Mouse (Mus musculus): Measurements from ENCODE around the gene Mks1. TPM values are rescaled to one million over a fixed set of nuclear protein-coding genes. Genes with fewer than 3 reads are reported as not detected.
A peak's percentile ranks its signal among the peaks of the same experiment; 100 is the strongest.
"Not testable (repeated sequence)": the region's sequence is repeated elsewhere in the genome, so short reads cannot be mapped to it uniquely, and the experiment has no call there.

Mks1 gene
- total RNA-seq (2015) (2.8 and 4.8 TPM in 2 replicates), total RNA-seq (2017) (2.6 and 5.0 TPM in 2 replicates)

DNA sequence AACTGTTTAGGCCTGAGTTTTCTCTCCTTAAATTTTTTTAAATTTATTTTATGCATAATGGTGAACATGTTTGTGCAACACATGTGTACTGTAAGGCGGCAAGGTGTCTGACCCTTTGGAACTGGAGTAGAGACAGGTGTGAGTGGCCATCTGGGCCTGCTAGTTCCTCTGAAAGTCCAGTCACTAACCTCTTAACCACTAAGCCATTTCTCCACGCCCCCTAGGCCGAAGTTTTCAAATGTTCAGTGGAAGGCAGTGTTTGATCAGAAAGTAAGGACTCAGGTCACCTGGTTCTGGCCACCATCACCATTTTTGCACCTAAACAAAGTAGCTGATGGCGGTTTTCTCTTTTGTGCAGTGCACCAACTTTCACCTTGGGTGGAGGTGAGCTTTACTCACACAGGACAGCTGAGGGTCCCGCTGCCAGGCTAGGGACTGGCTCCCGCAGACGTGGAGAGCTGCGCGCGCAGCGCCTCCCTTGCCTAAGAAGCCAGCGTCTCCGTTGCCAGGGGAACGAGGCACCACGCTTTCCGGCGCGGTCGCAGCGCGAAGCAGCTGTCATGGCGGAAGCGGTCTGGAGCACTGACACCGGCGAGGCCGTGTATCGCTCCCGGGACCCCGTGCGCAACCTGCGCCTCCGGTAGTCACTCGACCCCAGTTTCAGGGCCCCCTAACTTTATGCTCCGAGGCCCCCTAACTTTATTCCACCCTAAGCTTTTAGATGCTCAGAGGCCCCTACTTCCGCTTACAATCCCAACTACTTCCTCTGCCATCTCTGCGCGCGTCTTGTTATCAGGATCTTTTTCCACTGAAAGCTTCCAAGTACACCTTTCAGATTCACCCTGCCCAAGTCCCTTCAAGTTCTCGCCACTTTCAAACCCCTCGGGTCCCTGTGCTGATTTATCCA lies at the start of gene Mks1:
Mks1 (plus strand) TSS at position 526 of the 907 bp plus-strand sequence.
- peak; percentile 99 for ATAC-seq (ENCODE audit: poor library complexity, severe bottlenecking)

DNA sequence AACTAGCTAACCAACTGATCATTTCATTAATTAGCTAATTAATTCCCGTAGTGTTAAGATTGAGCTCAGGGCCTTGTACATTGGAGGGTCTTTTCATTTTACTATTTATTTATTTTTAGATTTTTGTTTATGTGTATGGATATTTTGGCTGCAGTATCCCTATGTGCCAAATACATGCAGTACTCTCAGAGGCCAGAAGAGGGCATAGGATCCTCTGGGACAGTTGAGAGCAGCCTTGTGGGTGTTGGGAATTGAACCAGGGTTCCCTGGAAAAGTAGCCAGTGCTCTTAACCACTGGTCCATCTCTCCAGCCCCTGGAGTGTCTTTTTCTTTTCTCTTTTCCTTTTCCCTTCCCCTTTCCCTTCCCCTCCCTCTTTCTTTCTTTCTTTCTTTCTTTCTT lies 47.6 kb upstream of the Mks1 start:
- ATAC-seq (ENCODE audit: poor library complexity, severe bottlenecking) = no peak

DNA sequence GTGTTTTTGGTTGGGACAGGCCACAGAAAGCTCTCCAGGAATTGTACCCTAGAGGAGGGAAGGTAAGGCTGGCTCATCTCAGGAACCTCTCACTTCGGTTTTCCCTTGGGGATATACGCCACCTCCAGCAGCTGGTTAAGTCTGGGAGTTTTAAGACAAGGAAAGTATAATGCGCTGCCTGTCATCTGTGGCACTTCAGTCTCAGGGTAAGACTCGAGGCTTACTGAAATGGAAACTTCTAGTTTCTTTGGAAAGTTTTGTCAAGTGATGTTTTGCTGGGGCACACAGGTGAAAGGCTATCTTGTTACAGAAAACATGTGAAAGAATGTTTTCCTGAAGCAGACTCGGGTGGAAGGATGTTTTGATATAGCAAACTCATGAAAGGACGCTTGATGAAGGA lies 45.6 kb upstream of the Mks1 start:
- ATAC-seq (ENCODE audit: poor library complexity, severe bottlenecking) = no peak

DNA sequence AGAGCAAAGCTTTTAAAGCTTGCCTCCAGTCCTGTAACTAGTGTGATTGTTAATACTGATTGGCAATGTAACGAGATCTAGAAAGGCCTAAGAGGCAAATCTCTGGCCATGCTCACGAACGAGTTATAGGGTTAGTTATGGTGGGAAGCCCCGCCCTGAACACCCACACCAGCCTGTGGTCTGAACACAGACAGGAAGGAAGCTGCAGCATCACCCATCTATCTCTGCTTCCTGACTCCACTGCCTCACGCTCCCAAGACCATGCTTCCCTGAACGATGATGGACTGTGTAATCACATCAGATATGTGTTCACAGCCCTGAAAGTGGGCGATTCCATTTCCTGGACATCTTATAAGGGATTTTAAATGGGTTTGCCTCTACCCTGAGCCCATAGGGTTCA lies 44.8 kb upstream of the Mks1 start:
- peak; percentile 77 for ATAC-seq (ENCODE audit: poor library complexity, severe bottlenecking)

DNA sequence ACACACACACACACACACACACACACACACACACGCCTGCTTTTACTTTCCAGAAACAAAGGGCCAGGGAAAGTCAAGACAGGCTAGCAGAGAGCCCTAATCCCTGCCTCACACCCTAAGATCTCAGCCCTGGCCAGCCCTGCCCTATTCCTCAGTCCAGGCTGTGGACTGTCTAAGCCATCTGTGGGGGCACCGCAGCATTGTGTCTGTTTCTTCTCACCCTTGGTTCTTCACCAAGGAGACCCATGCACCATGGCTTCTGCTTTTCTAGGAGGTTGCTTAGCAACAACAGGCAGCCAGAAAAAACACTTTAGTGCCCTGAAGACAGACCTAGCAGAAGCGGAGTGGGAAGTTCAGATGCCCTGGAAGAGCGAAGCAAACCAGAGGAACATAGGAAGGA lies 41.6 kb upstream of the Mks1 start:
- ATAC-seq (ENCODE audit: poor library complexity, severe bottlenecking) = peak; percentile 62

DNA sequence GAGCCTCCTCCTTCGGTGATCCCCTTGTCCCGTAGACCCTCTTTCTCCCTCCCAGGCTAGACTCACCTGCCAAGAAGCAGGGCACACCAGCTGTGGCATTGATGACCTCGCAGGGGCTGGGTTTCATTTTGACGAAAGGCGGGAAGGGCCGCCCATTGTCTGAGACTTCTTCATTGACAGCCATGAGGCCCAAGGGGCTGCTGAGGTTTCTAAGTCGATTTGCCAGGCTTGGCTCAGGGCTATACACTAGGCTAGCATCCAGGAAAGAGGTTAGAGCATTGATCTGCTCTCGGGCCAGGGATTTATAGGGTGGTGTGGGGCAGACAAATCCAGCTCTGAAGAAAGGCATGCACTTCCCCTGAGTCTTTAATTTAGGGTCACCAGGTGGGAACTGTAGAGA lies 38.2 kb upstream of the Mks1 start:
- no peak for ATAC-seq (ENCODE audit: poor library complexity, severe bottlenecking)

DNA sequence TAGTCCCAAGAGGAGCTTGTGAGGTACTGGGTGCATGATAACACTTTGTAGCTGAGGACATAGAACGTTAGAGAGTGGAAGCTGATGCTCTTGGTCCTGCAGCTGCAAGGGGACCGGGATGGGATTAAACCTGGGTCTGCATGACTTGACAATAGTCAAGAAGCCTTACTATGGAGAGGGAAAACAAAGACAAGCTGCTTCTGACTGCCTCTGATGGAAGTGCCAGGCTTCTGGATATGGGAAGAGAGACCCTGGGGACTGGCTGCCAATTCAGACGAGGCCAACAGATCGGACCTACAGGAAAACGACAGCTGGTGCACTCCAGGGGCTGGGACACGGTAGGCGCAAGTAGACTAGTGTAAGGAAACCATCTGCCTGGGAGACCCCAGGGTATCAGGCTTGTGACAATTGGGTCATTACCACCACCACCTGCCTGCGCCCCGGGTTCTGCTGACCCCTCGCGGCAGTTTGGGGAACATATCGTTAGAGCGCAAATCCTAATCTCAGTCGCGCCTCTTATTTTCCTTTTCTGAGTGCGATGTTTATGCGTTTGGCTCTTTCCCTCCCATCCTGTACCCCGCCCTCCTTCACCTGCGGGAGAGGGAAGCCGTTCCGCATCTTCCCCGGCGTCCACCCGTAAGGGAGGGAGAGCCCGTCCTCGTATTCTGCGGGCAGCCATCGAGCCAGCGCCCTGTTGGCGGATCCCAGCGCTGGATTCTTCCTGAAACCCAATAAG lies 36.1 kb upstream of the Mks1 start:
- ATAC-seq (ENCODE audit: poor library complexity, severe bottlenecking) = peak; percentile 74

DNA sequence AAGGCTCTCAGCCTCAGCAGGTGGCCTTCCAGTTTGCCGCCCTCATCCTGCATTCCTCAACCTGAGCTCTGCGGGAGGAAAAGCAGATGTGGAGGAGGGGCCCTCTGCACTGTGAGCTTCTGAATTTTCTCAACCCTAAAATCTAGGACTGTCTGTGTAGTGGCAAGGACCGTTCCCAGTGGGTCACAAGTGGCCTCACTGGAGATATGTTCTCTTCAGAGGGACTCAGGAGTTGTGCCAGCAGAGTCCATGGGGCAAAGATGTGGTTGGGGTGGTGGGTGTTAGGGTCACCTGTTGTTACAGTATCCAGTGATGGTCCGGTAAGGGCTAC lies 35.6 kb upstream of the Mks1 start:
- no peak for ATAC-seq (ENCODE audit: poor library complexity, severe bottlenecking)

DNA sequence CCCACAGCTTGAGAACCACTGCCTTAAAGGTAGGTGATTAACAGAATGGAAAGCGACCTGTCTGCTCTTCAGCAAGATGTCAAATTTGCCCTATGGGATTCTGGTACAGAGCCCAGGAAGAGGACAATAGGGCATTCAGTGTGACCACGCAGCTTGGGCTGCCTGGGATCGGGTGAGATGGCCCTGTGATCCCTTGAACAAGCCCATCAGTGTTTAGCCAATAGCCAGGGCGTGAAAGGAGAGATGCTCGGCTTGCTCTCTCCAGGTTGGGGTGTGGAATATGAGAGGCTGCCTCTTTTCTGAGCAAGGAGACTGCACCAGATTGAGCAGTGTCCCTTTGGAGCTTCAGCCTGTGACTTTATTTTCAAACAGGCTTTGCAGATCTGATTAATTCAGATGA lies 31.5 kb upstream of the Mks1 start:
- no peak for ATAC-seq (ENCODE audit: poor library complexity, severe bottlenecking)

DNA sequence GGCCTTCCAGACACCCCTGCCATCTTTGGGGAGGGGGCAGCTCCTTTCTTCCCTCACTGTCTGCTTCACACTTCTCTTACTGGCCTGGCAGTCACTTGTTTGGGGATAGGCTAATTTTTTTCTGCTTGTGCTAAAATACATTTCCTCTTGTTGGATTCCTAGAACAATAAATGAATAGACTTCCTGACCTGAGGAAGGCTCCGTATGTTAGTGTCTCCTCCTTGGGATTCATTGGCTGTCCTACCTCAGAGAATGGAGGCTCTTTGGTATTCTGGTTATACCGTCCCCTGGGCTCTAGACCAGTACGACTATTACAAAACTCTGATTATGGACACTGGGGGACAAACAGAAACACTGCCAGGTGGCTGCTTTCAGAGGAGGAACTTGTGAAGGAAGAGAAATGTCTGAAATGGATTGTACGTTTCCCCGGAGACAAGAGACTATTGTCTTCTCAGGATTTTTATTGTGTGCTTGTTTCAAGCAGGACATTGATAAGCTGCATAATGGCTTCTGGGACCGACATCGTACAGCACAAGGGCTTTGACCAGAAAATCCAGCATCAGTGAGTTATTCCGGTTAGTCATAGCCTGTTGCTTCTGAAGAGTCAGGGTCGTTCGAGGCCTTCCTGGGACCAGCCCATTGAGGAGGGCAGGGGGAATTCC lies 24.6 kb upstream of the Mks1 start, which contains the start of gene Lpo:
Lpo (minus strand) TSS at position 51 of the 662 bp plus-strand sequence.
- no peak for ATAC-seq (ENCODE audit: poor library complexity, severe bottlenecking)

DNA sequence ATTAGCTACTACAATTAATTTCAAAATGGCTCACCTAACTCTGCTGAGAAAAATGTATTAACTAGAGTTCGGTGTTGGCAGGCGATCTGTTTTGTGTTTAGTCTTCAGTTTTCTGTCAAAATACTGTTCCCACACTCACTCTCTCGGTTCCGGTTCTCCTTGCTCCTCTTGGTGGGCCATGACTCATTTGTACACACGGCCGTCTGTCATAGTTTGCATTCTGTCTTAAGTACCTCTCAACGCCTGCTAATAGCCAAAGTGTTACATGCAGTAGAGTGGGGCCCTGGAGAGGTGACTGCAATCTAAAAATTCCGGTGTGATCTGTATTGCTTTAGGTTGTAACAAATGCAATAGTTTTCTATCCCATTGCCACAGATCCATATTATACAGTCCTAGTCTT lies 12.3 kb upstream of the Mks1 start:
- no peak for ATAC-seq (ENCODE audit: poor library complexity, severe bottlenecking)

DNA sequence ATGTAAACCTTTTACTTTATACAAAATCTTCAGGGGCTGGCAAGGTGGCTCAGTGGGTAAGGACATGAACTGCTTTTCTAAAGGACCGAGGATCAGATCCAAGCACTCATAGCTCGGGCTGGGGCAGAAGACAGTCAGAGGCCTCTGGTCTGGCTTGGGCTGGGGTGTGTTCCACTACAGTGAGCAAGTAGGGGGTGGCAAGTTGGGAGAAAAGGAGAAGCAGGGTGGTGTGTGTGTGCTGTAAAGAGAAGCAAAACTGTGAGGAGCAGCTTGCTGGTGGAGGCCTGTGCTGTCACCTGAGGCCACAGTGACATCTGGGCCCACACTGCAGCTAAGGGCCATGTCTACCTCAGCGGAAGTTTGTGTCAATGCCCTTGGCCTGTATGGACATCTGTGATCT lies 11.6 kb upstream of the Mks1 start:
- no peak for ATAC-seq (ENCODE audit: poor library complexity, severe bottlenecking)

DNA sequence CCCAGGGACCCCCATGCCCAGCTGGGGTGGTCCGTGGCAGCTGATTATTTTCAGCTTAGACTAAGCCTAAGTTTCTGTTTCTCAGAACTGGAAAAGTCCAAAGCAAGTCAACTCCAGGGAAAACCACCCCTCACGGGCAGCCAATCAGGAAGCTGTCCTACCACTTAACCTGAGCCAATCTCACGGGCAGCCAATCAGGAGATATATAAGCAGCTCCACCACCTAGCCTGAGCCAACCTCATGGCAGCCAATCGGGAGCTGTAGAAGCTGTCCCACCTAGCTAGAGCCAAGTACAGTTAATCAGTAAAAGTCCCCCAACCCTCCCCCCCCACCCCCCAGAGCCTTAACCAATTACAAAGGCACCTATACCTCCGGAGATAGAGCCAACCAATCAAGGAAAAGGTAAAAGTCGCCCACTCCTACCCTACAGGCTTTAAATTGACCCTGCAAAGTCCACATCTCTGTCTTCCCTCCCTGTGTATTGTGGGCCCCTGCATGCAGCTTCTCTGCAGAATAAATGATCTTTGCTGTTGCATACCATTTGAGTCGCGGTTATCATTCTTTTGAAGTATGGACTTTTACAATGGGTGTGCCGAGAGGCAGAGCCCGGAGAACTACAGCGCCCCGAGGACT lies 5.9 kb upstream of the Mks1 start:
- ATAC-seq (ENCODE audit: poor library complexity, severe bottlenecking) = no peak

DNA sequence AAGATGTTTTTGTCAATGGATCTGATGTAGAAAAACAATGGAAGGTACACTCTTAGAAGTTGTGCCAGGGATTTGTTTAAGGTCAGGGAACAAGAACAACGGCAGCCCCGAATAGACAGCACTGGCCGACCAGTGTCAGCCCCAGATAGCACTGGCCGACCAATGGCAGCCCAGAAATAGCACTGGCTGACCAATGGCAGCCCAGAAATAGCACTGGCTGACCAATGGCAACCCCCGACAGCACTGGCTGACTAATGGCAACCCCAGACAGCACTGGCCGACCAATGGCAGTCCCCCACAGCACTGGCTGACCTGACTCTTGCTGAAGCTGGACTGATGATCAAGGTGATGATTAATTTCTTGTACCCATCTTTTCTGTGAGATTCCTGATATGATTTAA lies 5.1 kb upstream of the Mks1 start:
- no peak for ATAC-seq (ENCODE audit: poor library complexity, severe bottlenecking)

DNA sequence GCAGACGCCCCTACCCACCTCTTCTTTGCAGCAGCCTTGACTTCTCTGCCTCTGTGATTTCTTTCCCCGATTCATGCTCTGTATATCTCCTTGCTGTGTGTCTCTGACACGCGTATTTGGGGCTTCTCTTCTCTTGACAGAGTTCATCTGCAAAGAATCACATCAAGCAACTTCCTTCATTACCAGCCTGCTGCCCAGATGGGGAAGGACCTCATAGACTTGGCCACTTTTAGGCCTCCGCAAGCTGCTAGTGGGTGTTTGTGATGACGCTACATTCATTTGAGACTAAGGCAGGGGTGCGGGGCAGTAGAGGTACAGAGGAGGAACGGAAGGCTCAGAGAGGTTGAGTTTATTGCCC lies 561 bp downstream of the Mks1 start:
- no peak for ATAC-seq (ENCODE audit: poor library complexity, severe bottlenecking)

DNA sequence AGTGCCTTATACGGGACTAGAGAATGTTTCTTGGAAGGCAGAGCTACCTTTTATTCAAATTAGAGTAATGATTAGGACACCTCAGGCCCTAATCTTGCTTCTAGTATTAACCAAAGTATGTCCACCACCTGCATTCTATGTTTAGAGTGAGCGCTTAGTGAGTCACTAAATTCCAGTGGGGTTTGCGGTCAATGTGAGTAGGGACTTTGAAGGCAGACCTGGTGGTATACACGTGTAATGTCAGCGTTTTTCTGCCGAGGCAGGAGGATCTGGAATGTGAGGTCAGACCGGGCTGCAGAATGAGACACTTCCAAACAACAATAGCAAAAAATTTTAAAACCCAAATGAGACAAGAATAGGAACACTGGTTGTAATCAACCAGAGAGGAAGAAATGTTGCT lies 1.5 kb downstream of the Mks1 start:
- no peak for ATAC-seq (ENCODE audit: poor library complexity, severe bottlenecking)

DNA sequence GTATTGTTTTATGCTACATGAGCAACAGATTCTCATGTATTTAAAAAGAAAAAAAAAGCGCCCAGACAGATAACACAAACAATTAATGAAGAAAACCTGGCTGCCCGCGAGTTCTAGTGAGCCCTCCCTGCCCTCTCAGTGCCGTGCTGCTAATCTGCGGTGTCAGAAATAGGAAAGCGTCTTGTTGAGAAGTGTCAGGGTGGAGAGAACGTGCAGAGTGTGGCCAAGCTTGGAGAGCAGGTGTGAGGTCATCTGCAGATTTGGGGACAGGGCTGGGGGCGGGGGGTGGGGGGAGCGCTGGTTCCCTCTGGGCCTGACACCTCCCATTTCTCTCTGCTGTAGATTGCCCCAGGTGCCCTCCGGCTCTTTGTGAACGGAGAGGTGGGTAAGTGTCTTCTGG lies 6.3 kb downstream of the Mks1 start:
- ATAC-seq (ENCODE audit: poor library complexity, severe bottlenecking) = no peak

DNA sequence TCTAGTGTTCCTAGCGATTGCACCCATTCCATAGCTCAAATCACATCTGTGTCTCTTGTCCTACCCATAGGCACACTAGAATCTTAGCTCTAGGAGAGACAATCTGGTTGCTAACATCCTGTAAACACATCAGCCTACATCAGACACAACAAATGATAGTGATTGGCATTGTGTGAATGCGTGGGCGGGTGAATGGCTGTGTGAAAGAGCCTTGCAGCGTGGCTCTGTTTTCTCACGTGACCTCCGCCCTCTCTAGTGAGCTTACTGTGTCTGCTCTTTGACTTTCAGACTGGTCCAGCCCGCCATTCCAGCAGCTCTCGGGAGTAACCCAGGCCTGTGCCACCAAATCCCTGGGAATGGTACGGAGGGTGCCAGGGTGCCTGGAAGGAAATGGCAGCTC lies 7.4 kb downstream of the Mks1 start:
- ATAC-seq (ENCODE audit: poor library complexity, severe bottlenecking) = no peak

DNA sequence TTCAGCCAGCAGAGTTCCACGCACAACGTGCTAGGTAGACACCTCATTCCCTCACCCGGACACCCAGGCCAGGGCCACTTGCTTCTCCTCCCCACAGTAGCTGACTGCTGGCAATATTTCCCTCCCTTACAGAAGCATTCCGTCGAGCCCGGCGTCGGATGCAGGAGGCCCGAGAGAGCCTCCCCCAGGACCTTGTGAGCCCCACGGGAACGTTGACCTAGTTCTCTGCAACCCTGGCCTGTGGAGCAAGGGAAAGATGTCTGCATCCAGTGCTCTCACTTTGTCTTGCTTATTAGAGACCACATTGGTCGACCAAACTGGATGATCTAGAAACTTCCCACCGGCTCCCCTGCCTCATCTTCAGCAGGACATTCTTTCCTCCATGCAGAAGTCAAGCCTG lies 9.8 kb downstream of the Mks1 start:
- ATAC-seq (ENCODE audit: poor library complexity, severe bottlenecking) = no peak

DNA sequence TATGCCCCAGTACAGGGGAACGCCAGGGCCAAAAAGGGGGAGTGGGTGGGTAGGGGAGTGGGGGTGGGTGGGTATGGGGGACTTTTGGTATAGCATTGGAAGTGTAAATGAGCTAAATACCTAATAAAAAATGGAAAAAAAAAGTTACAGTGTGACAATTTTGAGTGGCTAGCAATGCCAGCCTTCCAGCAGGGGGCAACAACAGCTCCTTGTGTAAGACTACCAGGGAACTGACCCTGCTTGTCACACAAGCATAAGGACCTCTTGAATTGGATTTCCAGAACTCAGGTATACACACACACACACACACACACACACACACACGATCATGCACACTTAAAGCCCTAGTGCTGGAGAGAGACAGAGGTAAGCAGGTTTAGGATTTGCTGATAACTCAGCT lies 13.9 kb downstream of the Mks1 start:
- not testable (repeated sequence) for ATAC-seq (ENCODE audit: poor library complexity, severe bottlenecking)

DNA sequence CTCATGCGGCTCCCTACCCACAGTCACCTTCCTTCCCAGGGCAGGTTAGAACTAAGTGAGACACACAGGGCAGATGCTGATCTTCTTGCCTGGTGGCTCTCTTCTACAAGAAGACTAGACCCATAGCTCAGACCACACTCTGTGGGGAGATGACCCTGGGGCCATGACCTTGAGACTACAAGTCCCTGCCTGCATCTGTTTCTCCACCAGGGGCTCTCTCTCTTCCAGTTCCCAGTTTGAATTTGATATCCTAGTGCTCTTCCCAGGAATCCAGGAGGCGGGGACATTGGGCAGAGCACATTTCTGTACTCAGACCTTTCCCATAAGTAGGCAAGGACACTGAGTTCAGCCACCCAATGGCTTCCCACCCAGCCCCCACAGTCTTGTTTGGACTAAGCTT lies 17.1 kb downstream of the Mks1 start:
- ATAC-seq (ENCODE audit: poor library complexity, severe bottlenecking) = no peak

Data from megakaryocyte, adult 5-6 weeks (primary cell).